Mouse (Mus musculus): ENCODE data around the gene Arhgap31. TPM values are rescaled to one million over a fixed set of nuclear protein-coding genes. Genes with fewer than 3 reads are reported as not detected.
A peak's percentile ranks its signal among the peaks of the same experiment; 100 is the strongest.

Arhgap31 gene
- polyA plus RNA-seq, 2 experiments: 0.88 to 1.4 TPM

DNA sequence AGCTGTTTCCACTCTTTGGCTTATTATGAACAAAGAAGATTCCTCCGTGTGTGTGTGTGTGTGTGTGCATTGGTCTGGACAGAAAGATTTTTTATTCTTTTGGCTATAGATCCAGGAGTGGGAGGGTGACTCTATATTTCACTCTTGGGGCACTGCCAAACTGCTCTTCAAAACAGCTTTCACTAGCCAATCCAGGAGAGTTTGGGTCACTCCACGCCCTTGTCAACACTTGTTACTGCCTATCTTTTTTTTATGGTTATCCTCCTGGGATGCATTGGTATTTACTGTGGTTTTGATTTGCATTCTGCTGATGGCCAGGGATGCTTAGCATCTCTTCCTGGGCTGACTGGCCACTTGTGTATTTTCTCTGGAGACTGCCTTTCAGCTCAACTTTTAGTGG lies 68.6 kb downstream of the Arhgap31 start:
- no peaks in the 10 kb centered on the region for H3K9me3 ChIP-seq (ENCODE audit: control insufficient read depth, low read length)
- no peaks in the 10 kb centered on the region for H3K27me3 ChIP-seq (ENCODE audit: control insufficient read depth, insufficient read depth, low read length)
- no peak for TF ChIP-seq CTCF (IDR thresholded peaks at IDR 0.05; ENCODE audit: low read depth)
- TF ChIP-seq EP300 (IDR thresholded peaks at IDR 0.05; ENCODE audit: low read depth): no peak
- no peak overlapping the region for H3K4me3 ChIP-seq (ENCODE audit: insufficient read depth in 1 of 2, low read depth in 2 of 2, low read length in 2 of 2)
- no peak overlapping the region for H3K4me2 ChIP-seq (ENCODE audit: low read depth)
- no peak overlapping the region for H3K27ac ChIP-seq
- WGBS (ENCODE audit: insufficient replicate concordance): 55% methylated on average over 2 of the region's 2 CpGs
- no peak overlapping the region for H3K9ac ChIP-seq (replicated peaks)
- no peaks in the 10 kb centered on the region for H3K36me3 ChIP-seq (replicated peaks; ENCODE audit: control insufficient read depth, insufficient read depth, low read depth)
- no peak for ATAC-seq (ENCODE audit: insufficient read depth)
- H3K4me1 ChIP-seq (replicated peaks; ENCODE audit: control insufficient read depth in 2 of 2, insufficient read depth in 2 of 2, low read length in 1 of 2): 0 out of 4 replicates have a peak, but pooled peaks cover 0 to 2% of the 10 kb centered on the region in 2 experiments
- DNase-seq (ENCODE audit: low read depth in 3 of 3, low spot score in 3 of 3): no peak

DNA sequence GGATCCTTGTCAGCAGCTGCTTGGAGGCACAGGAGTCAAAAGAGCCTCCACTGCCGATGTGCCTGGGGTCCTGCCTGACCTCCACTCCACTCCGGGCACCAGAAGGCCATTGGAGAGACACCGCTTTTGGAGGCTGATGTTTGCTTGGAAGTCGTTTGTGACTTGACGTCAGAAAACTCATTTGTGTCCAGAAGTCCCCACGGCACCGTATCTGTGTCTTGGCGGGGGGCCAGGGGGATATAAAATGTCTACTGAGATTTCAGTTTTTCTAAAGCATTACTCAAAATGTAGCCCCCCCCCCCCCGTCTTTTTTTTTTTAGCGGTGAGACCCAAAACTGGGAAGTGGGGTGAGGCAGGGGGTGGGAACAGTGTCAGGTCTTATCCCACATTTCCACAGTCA lies 76.0 kb downstream of the Arhgap31 start:
- H3K27me3 ChIP-seq (ENCODE audit: control insufficient read depth, insufficient read depth, low read length): no peaks in the 10 kb centered on the region
- H3K4me3 ChIP-seq (ENCODE audit: insufficient read depth in 1 of 2, low read depth in 2 of 2, low read length in 2 of 2): no peak overlapping the region
- no peaks in the 10 kb centered on the region for H3K9me3 ChIP-seq (ENCODE audit: control insufficient read depth, low read length)
- no peak overlapping the region for H3K4me2 ChIP-seq (ENCODE audit: low read depth)
- H3K4me1 ChIP-seq (replicated peaks; ENCODE audit: control insufficient read depth in 2 of 2, insufficient read depth in 2 of 2, low read length in 1 of 2): no peaks in the 10 kb centered on the region
- H3K9ac ChIP-seq (replicated peaks): no peak overlapping the region
- H3K27ac ChIP-seq: no peak overlapping the region
- ATAC-seq (ENCODE audit: insufficient read depth) (no peak), DNase-seq (ENCODE audit: low read depth in 3 of 3, low spot score in 3 of 3) (no peak)
- WGBS (ENCODE audit: insufficient replicate concordance): 62% methylated on average over 10 of the region's 10 CpGs
- H3K36me3 ChIP-seq (replicated peaks; ENCODE audit: control insufficient read depth, insufficient read depth, low read depth): no peaks in the 10 kb centered on the region
- TF ChIP-seq EP300 (IDR thresholded peaks at IDR 0.05; ENCODE audit: low read depth) (no peak), CTCF (IDR thresholded peaks at IDR 0.05; ENCODE audit: low read depth) (no peak)

GRCm38 (mm10) chr16:38636682-38637081 lies 76.4 kb downstream of the Arhgap31 start:
- no peak overlapping the region for H3K27ac ChIP-seq
- no peak overlapping the region for H3K4me3 ChIP-seq (ENCODE audit: insufficient read depth in 1 of 2, low read depth in 2 of 2, low read length in 2 of 2)
- DNase-seq (ENCODE audit: low read depth in 3 of 3, low spot score in 3 of 3) (no peak), ATAC-seq (ENCODE audit: insufficient read depth) (no peak)
- no peaks in the 10 kb centered on the region for H3K9me3 ChIP-seq (ENCODE audit: control insufficient read depth, low read length)
- TF ChIP-seq EP300 (IDR thresholded peaks at IDR 0.05; ENCODE audit: low read depth) (no peak), CTCF (IDR thresholded peaks at IDR 0.05; ENCODE audit: low read depth) (no peak)
- no peaks in the 10 kb centered on the region for H3K27me3 ChIP-seq (ENCODE audit: control insufficient read depth, insufficient read depth, low read length)
- WGBS (ENCODE audit: insufficient replicate concordance): 18% methylated on average over 9 of the region's 9 CpGs
- H3K9ac ChIP-seq (replicated peaks): no peak overlapping the region
- H3K4me1 ChIP-seq (replicated peaks; ENCODE audit: control insufficient read depth in 2 of 2, insufficient read depth in 2 of 2, low read length in 1 of 2): no peaks in the 10 kb centered on the region
- no peaks in the 10 kb centered on the region for H3K36me3 ChIP-seq (replicated peaks; ENCODE audit: control insufficient read depth, insufficient read depth, low read depth)
- no peak overlapping the region for H3K4me2 ChIP-seq (ENCODE audit: low read depth)

DNA sequence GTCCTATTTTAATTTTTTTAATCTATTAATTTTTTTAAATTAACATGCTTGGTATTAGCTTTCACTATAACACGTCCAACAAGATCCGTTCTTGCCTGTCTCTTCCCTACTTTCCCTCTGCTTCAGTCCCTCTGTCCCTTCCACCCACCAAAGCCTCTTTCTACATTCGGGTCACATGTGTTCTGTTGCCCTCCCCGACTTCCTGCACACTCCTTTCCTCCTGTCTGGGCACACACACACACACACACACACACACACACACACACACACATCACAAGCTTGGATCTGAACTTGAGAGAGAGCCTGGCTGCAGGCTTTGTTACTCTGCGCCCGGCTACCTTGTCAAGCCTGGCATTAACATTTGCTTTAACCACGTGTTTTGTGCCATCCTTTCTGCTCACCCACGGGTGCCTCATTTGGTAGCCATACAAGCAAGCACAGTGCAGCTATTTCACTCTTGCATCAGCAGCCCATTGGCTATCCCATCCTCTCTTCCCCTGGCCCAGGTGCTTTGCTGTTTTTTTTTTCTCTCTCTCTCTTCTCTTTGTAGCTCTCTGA lies 77.2 kb downstream of the Arhgap31 start:
- no peak overlapping the region for H3K9ac ChIP-seq (replicated peaks)
- no peak overlapping the region for H3K27ac ChIP-seq
- H3K27me3 ChIP-seq (ENCODE audit: control insufficient read depth, insufficient read depth, low read length): no peaks in the 10 kb centered on the region
- no peak overlapping the region for H3K4me3 ChIP-seq (ENCODE audit: insufficient read depth in 1 of 2, low read depth in 2 of 2, low read length in 2 of 2)
- WGBS (ENCODE audit: insufficient replicate concordance): 41% methylated on average over 8 of the region's 8 CpGs
- no peaks in the 10 kb centered on the region for H3K9me3 ChIP-seq (ENCODE audit: control insufficient read depth, low read length)
- H3K4me2 ChIP-seq (ENCODE audit: low read depth): no peak overlapping the region
- DNase-seq (ENCODE audit: low read depth in 3 of 3, low spot score in 3 of 3): no peak
- TF ChIP-seq CTCF (IDR thresholded peaks at IDR 0.05; ENCODE audit: low read depth): no peak
- TF ChIP-seq EP300 (IDR thresholded peaks at IDR 0.05; ENCODE audit: low read depth): no peak
- H3K4me1 ChIP-seq (replicated peaks; ENCODE audit: control insufficient read depth in 2 of 2, insufficient read depth in 2 of 2, low read length in 1 of 2): no peaks in the 10 kb centered on the region
- H3K36me3 ChIP-seq (replicated peaks; ENCODE audit: control insufficient read depth, insufficient read depth, low read depth): no peaks in the 10 kb centered on the region
- no peak for ATAC-seq (ENCODE audit: insufficient read depth)

GRCm38 (mm10) chr16:38632147-38632546 lies 80.9 kb downstream of the Arhgap31 start:
- H3K4me1 ChIP-seq (replicated peaks; ENCODE audit: control insufficient read depth in 2 of 2, insufficient read depth in 2 of 2, low read length in 1 of 2): no peaks in the 10 kb centered on the region
- no peak overlapping the region for H3K27ac ChIP-seq
- H3K9me3 ChIP-seq (ENCODE audit: control insufficient read depth, low read length): no peaks in the 10 kb centered on the region
- no peak overlapping the region for H3K4me3 ChIP-seq (ENCODE audit: insufficient read depth in 1 of 2, low read depth in 2 of 2, low read length in 2 of 2)
- H3K9ac ChIP-seq (replicated peaks): no peak overlapping the region
- WGBS (ENCODE audit: insufficient replicate concordance): 36% methylated on average over 6 of the region's 6 CpGs
- no peaks in the 10 kb centered on the region for H3K36me3 ChIP-seq (replicated peaks; ENCODE audit: control insufficient read depth, insufficient read depth, low read depth)
- ATAC-seq (ENCODE audit: insufficient read depth): no peak
- no peak for DNase-seq (ENCODE audit: low read depth in 3 of 3, low spot score in 3 of 3)
- no peak overlapping the region for H3K4me2 ChIP-seq (ENCODE audit: low read depth)
- no peaks in the 10 kb centered on the region for H3K27me3 ChIP-seq (ENCODE audit: control insufficient read depth, insufficient read depth, low read length)
- peak; percentile 72 for TF ChIP-seq CTCF (IDR thresholded peaks at IDR 0.05; ENCODE audit: low read depth)
- no peak for TF ChIP-seq EP300 (IDR thresholded peaks at IDR 0.05; ENCODE audit: low read depth)
